Mouse (Mus musculus) intestine, embryonic 14.5 days (tissue): ENCODE measurements around the gene Ppp1r12c. TPM values are rescaled to one million over a fixed set of nuclear protein-coding genes. Genes with fewer than 3 reads are reported as not detected.

ENCODE experiments used
- ATAC-seq: fragments of 200-750 bp; cut with Nextera tagmentation; replicated peaks from 2 replicates; pipeline ENCODE4 v1.8.0; 2017; ENCODE audit warnings: low read depth, moderate number of reproducible peaks, moderate TSS enrichment, moderate library complexity; ENCODE audit not compliant: low FRiP score, low TSS enrichment
- DNase-seq: peaks from one replicate; pipeline ENCODE4 v3.0.0-alpha.2; 2018; ENCODE audit warnings: low spot score
- H3K27ac ChIP-seq: fragments of 300-500 bp; sonication (generic); 2 replicates; pipeline ENCODE4 v1.5.1; 2014; ENCODE audit warnings: low read depth, mild to moderate bottlenecking, control low read depth
- H3K27me3 ChIP-seq: fragments of 300-500 bp; sonication (generic); replicated peaks from 2 replicates; pipeline ENCODE4 v1.6.1; 2014; ENCODE audit warnings: low read length, control low read depth; ENCODE audit not compliant: control insufficient read depth, insufficient read depth
- H3K36me3 ChIP-seq: fragments of 300-500 bp; sonication (generic); 2 replicates; pipeline ENCODE4 v1.6.1; 2014; ENCODE audit warnings: low read length, control low read depth; ENCODE audit not compliant: control insufficient read depth, insufficient read depth
- H3K4me1 ChIP-seq: fragments of 300-500 bp; sonication (generic); replicated peaks from 2 replicates; pipeline ENCODE4 v1.6.1; 2014; ENCODE audit warnings: low read length, control low read depth, mixed read lengths; ENCODE audit not compliant: control insufficient read depth, insufficient read depth
- H3K4me2 ChIP-seq: fragments of 300-500 bp; sonication (generic); 2 replicates; pipeline ENCODE4 v1.6.1; 2014; ENCODE audit warnings: low read length
- H3K4me3 ChIP-seq: fragments of 300-500 bp; sonication (generic); 2 replicates; pipeline ENCODE4 v1.5.1; 2014; ENCODE audit warnings: low read depth, low read length, control low read depth, mixed read lengths
- H3K9ac ChIP-seq: fragments of 300-500 bp; sonication (generic); 2 replicates; pipeline ENCODE4 v1.6.1; 2014; ENCODE audit warnings: mild to moderate bottlenecking, low read length
- H3K9me3 ChIP-seq: fragments of 300-500 bp; sonication (generic); 2 replicates; pipeline ENCODE4 v1.6.1; 2016; ENCODE audit warnings: low read length, control low read depth; ENCODE audit not compliant: control insufficient read depth
- WGBS: fragments of 180-500 bp; shearing (Covaris S2); extraction: QIAGEN DNeasy Blood & Tissue Kit; methylation state at CpG from one replicate; pipeline ENCODE4 v1.1.7; 2014; 5-methylcytosine and 5-hydroxymethylcytosine counted together
- polyA plus RNA-seq: library from polyadenylated mRNA; unstranded; fragments of >200 nt; fragmentation: Nextera tagmentation; extraction: Ambion mirVana; gene quantifications from 2 replicates; pipeline ENCODE4 v1.2.1, GENCODE M21; 2014

The Ppp1r12c gene
- polyA plus RNA-seq, 1 experiment from 2014 or later: 58.7 TPM

DNA sequence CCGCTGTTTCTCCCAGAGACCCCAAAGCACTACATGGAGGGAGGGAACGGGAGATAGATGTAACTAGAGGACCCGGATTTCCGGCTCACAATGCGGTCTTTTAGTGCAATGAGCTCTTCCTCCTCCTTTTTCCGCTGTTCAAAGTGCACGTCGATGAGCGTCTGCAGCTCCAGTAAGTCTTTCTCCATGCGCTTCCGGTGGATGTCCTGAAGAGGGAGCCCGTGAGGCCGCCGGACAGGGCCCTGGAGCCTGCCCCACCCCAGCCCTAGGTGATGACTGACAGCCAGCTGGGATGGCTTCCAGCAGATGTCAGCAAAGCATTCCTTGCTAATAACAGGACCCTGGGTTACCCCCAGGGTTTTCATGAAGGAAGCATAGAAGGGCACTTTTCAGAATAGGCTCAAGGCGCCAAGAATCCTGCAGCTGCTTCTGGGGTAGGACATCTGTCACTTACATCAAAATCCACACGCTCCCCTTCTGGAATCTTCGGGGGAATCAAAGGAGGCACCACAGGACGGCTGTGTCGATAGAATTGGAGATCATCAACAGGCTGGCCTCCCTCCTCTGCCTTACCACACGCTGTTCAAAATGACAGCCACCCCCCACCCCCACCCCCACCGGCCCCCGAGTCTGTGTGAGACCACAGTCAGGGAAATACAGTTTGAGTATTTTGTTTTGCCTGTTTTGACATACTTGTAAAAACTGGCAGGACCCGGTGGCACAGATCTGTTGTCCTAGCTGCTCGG is 8.6 kb upstream of the Ppp1r12c start:
- Histone ChIP-seq H3K27ac (no peak overlapping the region), H3K4me1 (peaks cover 13% of the 10 kb centered on the region; the same call in 1 of the 2 replicates), H3K9ac (no peak overlapping the region), H3K9me3 (no peaks in the 10 kb centered on the region), H3K27me3 (no peaks in the 10 kb centered on the region), H3K4me2 (peak overlapping the region; percentile 28), H3K36me3 (no peaks in the 10 kb centered on the region), H3K4me3 (no peak overlapping the region)
- peak; percentile 53 for ATAC-seq
- DNase-seq: peak; percentile 84
- WGBS: 20% methylated on average over 24 of the region's 24 CpGs

DNA sequence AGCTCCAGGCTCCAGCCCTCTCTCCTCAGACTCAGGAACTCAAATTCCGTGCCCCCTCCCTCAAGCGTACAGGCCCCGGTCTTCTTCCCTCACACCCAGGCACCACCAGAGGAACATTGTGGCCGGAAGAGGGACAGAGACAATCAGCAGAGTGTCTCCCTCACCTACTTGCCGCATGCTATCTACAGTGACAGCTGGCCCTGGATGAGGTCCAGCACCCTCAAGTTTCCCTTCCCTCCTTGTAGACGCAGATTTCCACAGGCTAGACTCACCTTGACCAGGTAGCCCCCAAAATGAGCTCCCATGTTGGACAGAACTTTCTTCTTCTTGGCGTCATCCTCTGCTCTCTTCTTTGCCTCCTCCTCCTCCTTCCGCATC is 7.2 kb upstream of the Ppp1r12c start:
- 94% methylated on average over 8 of the region's 8 CpGs for WGBS
- Histone ChIP-seq H3K36me3 (no peaks in the 10 kb centered on the region), H3K4me1 (peaks cover 5% of the 10 kb centered on the region; the same call in 1 of the 2 replicates), H3K4me3 (no peak overlapping the region), H3K9me3 (no peaks in the 10 kb centered on the region), H3K27me3 (no peaks in the 10 kb centered on the region), H3K9ac (no peak overlapping the region), H3K4me2 (no peak overlapping the region), H3K27ac (no peak overlapping the region)
- no peak for DNase-seq
- no peak for ATAC-seq

DNA sequence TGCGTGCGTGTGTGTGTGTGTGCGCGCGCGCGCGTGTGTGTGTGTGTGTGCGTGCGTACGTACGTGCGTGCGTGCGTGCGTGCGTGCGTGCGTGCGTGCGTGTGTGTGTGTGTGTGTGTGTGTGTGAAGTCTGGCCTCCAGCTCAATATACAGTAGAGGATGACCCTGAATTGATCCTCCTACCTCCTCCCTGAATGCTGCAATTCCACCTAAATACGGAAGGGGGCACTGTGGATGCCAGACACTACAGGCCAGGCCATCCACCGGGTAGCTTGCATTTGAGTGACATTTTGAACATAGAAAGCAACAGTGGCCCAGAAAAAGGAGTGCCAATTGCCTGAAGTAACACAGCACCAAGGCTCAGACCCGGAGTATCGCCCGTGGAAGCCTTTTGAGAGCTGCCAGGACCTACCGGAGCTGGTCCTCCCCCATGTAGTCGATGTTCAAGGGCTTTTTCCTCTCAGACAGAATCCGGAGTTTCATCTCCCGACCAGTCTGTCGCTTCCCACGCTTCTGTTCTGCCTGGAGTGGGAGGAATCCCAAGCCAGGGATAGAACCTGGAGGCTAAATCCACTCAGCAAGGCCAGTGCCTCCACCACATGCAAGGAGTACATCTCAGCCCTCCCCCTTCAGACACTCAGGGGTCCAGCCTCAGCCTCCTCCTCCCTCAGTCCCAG is 6.7 kb upstream of the Ppp1r12c start:
- no peak overlapping the region for H3K9ac ChIP-seq
- no peak overlapping the region for H3K27ac ChIP-seq
- ATAC-seq (no peak), DNase-seq (no peak)
- no peaks in the 10 kb centered on the region for H3K9me3 ChIP-seq
- 75% methylated on average over 13 of the region's 32 CpGs for WGBS
- peaks cover 4% of the 10 kb centered on the region; the same call in 1 of the 2 replicates for H3K4me1 ChIP-seq
- no peak overlapping the region for H3K4me2 ChIP-seq
- H3K27me3 ChIP-seq: no peaks in the 10 kb centered on the region
- H3K36me3 ChIP-seq: no peaks in the 10 kb centered on the region
- H3K4me3 ChIP-seq: no peak overlapping the region

DNA sequence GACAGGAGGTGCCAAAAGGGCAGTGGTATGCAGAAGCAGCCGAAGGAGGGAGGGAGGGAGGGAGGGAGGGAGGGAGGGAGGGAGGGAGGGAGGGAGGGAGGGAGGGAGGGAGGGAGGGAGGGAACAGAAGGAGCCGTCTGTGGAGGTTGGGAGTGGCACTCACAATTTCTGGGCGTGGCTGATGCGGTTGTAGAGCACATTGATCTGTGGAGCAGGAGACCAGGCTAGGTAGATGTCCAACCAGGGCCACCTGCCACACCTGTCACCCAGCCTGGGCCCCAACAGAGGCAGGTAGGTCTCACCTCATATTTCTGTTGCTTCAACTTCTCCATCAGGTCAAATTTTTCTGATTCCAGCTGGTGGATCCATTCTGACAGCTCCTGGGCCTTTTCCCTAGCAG is 5.7 kb upstream of the Ppp1r12c start:
- no peaks in the 10 kb centered on the region for H3K9me3 ChIP-seq
- H3K4me2 ChIP-seq: no peak overlapping the region
- ATAC-seq (no peak), DNase-seq (no peak)
- peaks cover 4% of the 10 kb centered on the region; the same call in 1 of the 2 replicates for H3K4me1 ChIP-seq
- H3K9ac ChIP-seq: no peak overlapping the region
- no peaks in the 10 kb centered on the region for H3K36me3 ChIP-seq
- H3K27ac ChIP-seq: no peak overlapping the region
- H3K4me3 ChIP-seq: no peak overlapping the region
- no peaks in the 10 kb centered on the region for H3K27me3 ChIP-seq
- 60% methylated on average over 3 of the region's 4 CpGs for WGBS

DNA sequence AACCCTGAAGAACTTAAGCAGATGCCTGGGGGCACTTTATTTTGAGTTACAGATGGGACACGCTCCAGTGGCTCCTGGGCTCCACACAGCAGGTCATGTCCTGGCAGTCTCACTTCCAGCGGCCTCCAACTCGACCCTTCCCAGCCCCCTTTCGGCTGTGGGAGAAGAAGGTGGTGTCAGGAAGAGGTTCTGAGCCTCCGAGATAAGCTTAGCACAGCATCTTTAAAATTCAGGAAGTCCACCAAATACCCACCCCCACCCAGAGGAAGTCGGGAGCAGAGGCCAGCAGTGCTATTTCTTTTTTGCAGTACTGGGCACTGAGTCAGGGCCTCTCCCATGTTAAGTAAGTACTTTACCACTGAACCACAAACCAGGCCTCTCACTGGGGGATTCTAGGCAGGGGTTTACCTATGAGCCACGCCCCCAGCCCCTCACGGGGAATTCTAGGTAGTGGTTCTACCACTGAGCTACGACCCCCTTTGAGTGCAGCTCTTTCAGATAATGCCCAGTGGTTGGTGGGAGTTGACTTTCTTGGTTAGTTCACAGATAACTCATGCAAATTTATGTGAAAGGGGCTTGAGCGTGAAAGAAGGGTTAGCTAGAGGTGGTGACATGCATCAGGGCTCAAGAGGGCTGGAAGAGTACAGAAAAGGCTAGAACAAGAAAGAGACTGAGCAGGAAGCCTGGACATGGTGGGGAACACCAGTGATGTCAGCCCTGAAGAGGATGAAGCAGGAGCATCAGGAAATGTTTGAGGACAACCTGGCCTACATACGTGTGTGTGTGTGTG is 3.4 kb upstream of the Ppp1r12c start:
- H3K4me2 ChIP-seq: no peak overlapping the region
- H3K4me3 ChIP-seq: no peak overlapping the region
- WGBS: 59% methylated on average over 11 of the region's 11 CpGs
- DNase-seq (no peak), ATAC-seq (no peak)
- H3K9me3 ChIP-seq: no peaks in the 10 kb centered on the region
- H3K27me3 ChIP-seq: no peaks in the 10 kb centered on the region
- H3K36me3 ChIP-seq: no peaks in the 10 kb centered on the region
- no peak overlapping the region for H3K27ac ChIP-seq
- no peak overlapping the region for H3K9ac ChIP-seq
- H3K4me1 ChIP-seq: peaks cover 9% of the 10 kb centered on the region

DNA sequence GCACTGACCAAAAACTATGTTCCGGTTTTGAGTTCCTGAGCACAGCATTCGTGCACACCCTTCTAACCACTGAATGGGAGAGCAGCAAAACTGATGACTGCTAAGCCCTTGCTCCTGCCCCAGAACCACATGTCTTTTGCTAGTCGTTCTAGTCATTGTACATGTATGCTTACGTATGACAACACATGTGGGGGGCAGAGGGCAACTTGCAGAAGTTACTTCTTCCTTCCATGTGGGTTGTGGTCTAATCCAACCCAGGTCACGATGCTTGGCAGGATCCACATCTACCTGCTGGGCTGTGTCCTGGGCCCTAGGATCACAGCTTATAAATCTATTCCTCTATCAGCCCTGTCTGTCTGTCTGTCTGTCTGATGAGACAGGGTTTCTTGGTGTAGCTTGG is 2.4 kb upstream of the Ppp1r12c start:
- Histone ChIP-seq H3K4me2 (no peak overlapping the region), H3K9ac (no peak overlapping the region), H3K27ac (no peak overlapping the region), H3K36me3 (no peaks in the 10 kb centered on the region), H3K9me3 (no peaks in the 10 kb centered on the region), H3K4me1 (peaks cover 17% of the 10 kb centered on the region), H3K4me3 (no peak overlapping the region), H3K27me3 (no peaks in the 10 kb centered on the region)
- DNase-seq (no peak), ATAC-seq (no peak)
- WGBS: 84% methylated on average over 5 of the region's 5 CpGs

DNA sequence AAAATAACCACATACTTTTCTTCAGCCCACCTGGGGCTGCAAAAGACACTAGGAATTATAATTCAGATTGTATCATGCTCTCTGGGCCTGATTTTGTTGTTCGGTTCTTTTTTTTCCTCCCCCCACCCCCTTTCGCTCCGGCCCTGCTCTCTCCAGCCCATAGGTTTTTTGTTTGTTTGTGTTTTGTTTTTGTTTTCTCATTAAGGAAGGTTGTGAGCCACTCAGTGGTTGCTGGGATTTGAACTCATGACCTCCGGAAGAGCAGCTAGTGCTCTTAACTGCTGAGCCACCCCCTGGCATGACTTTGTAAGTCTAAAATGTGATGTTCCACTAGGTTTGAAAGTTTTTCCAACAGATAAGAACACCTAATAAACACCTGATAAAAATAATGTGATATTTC is 1.6 kb upstream of the Ppp1r12c start:
- H3K36me3 ChIP-seq: no peaks in the 10 kb centered on the region
- ATAC-seq (no peak), DNase-seq (no peak)
- H3K4me1 ChIP-seq: peaks cover 24% of the 10 kb centered on the region
- H3K9ac ChIP-seq: no peak overlapping the region
- WGBS: 84% methylated on average over 4 of the region's 4 CpGs
- no peak overlapping the region for H3K4me2 ChIP-seq
- H3K27me3 ChIP-seq: no peaks in the 10 kb centered on the region
- 0 out of 2 replicates have a peak overlapping the region, but pooled peaks have one; percentile 86 for H3K27ac ChIP-seq
- 0 out of 2 replicates have a peak overlapping the region, but pooled peaks have one; percentile 72 for H3K4me3 ChIP-seq
- H3K9me3 ChIP-seq: no peaks in the 10 kb centered on the region

DNA sequence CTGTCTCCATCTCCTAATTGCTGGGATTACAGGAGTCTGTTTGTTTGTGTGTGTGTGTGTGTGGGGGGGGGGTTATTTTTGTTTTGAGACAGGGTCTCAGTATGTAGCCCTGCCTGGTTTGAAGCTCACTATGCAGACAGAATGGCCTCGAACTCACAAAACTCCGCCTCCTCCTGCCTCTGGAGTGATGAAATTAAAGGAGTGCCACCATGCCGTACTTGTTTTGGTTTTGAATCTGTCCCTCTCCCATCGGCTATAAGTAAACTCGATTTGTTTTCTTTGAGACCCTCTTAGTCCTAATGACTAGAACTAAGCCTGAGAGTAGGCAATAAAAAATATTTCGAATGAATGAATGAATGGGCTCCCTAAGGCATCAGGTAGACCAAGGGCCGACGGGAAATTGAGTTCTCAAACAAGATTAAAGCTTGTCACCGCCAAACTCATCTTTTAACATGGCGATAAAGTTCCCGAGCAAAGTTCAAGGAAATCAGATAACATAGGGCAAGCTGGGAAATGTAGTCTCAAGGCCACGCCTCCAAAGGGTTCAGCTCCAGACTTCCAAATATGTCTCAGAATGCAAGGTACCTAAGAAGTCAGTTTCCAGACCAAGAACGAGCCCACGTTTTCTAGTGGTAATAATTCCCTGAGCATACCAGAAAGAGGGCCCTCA is 1.1 kb upstream of the Ppp1r12c start:
- DNase-seq (no peak), ATAC-seq (0 out of 2 replicates have a peak, but pooled peaks have one; percentile 7)

More for the DNA sequence above, 1.1 kb upstream of the Ppp1r12c start:
- peaks cover 29% of the 10 kb centered on the region for H3K4me1 ChIP-seq
- no peaks in the 10 kb centered on the region for H3K36me3 ChIP-seq
- no peaks in the 10 kb centered on the region for H3K27me3 ChIP-seq
- H3K4me2 ChIP-seq: peak overlapping the region; percentile 75
- no peaks in the 10 kb centered on the region for H3K9me3 ChIP-seq
- WGBS: 9% methylated on average over 14 of the region's 14 CpGs
- peak overlapping the region; percentile 94; the same call in 1 of the 2 replicates for H3K9ac ChIP-seq
- peak overlapping the region; percentile 72 for H3K4me3 ChIP-seq
- H3K27ac ChIP-seq: peak overlapping the region; percentile 86
